Mouse (Mus musculus): Measurements from ENCODE around the gene Mcrip2. TPM values are rescaled to one million over a fixed set of nuclear protein-coding genes. Genes with fewer than 3 reads are reported as not detected.

Gene Mcrip2
- total RNA-seq (2021) = 10 to 100 TPM; 16.7 to 18.3 TPM

DNA sequence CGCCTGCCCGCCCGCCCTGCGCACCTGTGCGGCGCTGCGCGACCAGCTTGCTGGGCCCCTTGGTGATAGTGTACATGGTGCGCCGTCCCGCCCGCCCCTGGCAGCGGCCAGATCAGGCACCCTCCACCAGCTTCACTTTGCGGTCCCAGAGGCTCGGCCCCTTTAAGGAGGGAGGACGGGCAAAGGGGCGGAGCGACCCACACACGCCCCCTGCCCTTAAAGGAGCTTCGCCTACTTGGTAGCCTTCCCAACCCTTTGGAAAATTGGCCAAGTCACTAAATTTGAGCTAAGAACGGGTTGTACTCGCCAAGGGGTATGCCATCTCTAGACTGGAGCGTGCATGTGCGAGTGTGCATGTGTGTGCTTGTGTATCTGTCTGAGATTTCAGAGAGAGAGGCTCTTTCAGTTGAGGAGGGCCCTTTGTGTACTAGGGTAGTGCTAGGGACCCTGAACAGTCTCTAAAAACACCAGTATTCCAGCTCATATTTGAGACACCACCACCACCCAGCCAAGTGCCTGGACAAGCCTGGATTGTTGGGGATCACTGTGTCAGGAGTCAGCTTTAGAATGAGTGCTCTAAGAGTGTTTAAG is at the start of gene Mcrip2:
Gene Mcrip2, minus strand, starts transcription at position 164 of the 591 bp plus-strand sequence.
- peak; percentile 79 for DNase-seq
- intact Hi-C loops (cut with DNase I) = no loop called here

- intact Hi-C loops (cut with DNase I) = no loop called here
- no peak for DNase-seq
These were observed 49.6 kb upstream of the Mcrip2 start for GRCm38 (mm10) chr17:25918037-25918750.

DNA sequence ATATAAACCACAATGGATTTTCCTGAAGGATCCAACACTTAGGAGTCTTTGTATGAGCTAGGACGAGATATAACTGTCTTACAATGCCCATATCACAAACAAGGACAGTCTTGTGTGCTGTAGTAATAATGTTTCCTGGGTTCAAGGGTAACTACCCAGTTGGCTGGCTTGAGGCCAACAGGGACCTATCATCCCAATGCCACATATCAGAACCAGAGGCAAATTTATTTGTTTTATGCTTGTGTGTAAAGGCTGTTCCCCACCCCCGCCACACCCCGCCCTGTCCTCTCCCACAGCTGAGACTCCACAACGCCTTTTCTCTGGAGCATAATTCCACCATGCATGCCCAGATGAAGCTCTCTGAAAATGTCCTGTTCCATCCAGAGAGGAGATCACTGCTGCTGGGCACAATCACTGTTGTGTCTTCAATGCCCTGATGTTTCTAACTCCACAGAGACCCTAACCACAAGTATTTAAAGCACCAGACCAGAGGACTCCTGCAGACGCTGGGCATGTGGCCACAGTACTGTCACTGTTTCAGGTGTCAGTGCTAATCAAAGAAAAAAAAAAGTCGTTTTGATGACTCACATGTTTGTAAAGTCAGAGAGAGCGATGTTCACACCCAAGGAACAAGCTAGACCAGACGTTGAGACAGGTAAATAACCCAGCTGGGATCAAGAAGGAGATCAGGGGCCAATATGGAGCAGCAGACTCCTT is 48.5 kb upstream of the Mcrip2 start:
- intact Hi-C loops (cut with DNase I) = no loop called here
- DNase-seq = no peak

DNA sequence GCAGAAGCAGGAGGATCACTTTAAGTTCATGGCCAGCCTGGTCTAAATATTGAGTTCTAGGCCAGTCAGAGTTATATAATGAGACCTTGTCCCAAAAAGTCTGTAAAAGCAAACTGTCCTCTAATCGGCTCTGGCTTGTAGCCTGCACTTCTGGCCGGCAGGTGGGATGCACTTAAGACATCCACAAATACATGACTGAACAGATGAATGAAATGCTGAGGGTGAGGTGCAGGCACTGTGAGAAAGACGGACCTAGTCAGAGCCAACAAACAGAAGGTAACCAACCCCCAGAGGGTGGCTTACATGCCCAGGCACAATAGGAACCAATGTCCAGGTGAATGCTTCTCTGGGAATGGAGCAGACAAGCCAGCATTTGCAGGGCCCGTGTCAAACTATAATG is 45.7 kb upstream of the Mcrip2 start:
- DNase-seq = no peak
- intact Hi-C loops (cut with DNase I) = no loop called here

DNA sequence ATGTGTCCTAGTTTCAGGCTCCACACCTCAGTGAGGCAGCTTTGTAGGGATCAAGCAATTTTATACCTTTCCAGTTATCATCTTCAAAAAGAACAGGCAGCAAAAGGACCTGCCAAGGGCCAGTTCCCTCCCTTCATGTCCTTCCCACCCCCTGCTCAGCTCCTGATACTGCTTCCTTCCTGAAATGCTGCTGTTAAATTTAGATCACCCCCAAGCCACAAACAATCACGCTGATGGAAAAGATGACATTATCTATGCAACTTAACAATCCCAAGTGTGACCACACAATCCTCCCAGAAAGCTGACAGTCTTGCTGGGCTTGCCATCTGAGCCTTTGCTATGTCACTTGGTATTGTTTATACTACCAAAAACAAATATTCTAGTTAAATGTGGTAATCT is 45.3 kb upstream of the Mcrip2 start:
- intact Hi-C loops (cut with DNase I) = no loop called here
- DNase-seq = no peak

- DNase-seq = no peak
- intact Hi-C loops (cut with DNase I) = no loop called here
These were observed 44.8 kb upstream of the Mcrip2 start for GRCm38 (mm10) chr17:25913186-25913876.

- intact Hi-C loops (cut with DNase I) = no loop called here
- DNase-seq = no peak
These were observed 43.3 kb upstream of the Mcrip2 start for GRCm38 (mm10) chr17:25911816-25912215.

DNA sequence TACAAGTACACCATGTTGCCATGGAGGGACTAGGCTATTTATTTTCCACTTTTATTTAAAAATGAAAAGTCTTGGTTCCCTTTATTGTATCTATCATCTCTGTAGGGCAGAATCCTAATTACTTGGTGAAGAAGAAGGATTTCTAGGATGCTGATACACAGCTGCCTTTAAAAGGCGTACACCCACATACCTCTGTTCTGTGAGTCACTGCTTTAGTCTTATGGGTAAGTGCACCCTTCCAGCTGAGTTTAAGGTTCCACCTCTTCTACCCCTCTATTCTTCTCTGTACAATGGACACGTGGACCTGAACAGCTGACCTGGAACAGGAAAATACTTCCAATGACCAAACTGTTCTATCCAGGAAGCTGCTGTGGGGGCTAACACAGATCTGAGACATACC is 39.1 kb upstream of the Mcrip2 start:
- intact Hi-C loops (cut with DNase I) = no loop called here

DNA sequence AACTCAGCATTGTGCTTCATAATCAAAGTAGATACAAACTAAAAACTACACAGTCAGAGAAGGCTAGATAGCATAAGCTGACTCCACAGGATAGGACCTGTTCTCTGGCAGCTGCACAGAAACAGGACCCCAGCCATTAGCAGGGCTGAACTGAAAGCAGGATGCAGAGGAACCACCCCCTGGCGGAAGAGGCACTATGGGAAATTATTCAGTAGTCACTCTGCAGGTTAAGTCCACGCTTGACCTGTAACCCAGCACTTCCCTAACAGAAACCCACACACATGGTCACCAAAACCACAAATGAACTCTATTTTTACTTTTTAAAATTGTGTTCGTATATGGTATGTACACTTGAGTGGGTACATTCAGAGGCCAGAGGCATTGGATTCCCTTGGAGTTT is 34.5 kb upstream of the Mcrip2 start:
- DNase-seq = no peak
- intact Hi-C loops (cut with DNase I) = no loop called here

More for the DNA sequence above, 39.1 kb upstream of the Mcrip2 start:
- no peak for DNase-seq

DNA sequence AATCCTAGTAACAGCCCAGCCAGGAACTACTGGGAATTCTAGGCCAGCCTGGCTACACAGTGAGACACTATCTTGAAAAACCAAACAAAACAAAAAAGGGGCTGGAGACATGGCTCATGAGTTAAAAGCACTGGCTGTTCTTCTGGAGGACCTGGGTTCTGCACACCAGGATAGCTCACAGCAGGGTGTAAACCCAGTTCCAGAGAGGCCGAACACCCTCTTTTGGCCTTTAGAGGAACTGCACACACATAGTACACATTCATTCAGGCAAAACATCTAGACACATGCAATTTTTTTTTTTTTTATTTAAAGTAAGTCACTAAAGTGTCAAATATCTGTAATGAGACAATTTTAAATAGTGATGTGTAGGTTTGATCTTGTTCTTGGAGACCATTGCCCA is 31.6 kb upstream of the Mcrip2 start:
- no peak for DNase-seq
- intact Hi-C loops (cut with DNase I) = no loop called here

- no peak for DNase-seq
- intact Hi-C loops (cut with DNase I) = no loop called here
These were observed 27.3 kb upstream of the Mcrip2 start for GRCm38 (mm10) chr17:25895891-25896290.

- intact Hi-C loops (cut with DNase I) = no loop called here
- DNase-seq = no peak
These were observed 26.9 kb upstream of the Mcrip2 start for GRCm38 (mm10) chr17:25895415-25895814.

- intact Hi-C loops (cut with DNase I) = no loop called here
- peak; percentile 75 for DNase-seq
These were observed 25.5 kb upstream of the Mcrip2 start for GRCm38 (mm10) chr17:25893975-25894617.

GRCm38 (mm10) chr17:25888837-25889236 is 20.3 kb upstream of the Mcrip2 start:
- intact Hi-C loops (cut with DNase I) = no loop called here
- DNase-seq = no peak

GRCm38 (mm10) chr17:25887467-25887866 is 18.9 kb upstream of the Mcrip2 start:
- no peak for DNase-seq
- intact Hi-C loops (cut with DNase I) = no loop called here

DNA sequence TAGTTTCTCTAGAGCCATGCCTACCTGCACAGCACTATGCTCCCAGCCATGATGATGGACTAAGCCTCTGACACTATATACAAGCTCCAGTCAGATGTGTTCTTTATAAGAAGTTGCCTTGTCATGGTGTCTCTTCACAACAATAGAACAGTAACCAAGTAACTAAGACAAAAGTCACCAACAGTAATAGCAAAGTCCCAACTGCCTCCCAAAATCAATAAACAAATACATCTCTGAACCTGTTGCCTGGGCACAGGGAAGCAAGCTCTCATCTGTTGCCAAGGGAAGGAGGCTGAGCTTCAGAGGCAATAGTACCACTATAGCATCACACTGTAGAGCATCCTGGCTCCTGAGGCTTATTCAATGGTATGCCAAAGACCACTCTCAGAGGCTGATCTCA is 18.2 kb upstream of the Mcrip2 start:
- no peak for DNase-seq
- intact Hi-C loops (cut with DNase I) = no loop called here

DNA sequence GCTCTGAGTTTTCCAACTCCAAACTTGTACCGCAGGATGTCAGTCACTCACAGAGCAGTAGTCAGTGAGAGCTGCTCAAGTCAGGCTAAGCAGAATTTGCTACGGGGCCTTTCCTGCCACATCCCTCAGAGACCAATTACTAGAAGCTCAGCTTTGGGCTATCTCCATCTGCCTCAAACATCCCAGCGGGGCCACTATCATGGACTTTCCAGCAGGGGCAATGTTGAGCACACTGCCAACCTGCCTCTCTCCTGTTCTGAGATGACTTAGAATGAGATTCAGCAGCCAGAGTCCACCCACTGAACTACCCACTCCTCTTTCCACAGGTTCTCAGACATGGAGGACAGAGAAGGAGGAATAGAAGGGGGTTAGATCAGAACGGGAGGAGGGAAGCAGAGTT is 17.1 kb upstream of the Mcrip2 start:
- DNase-seq = no peak
- intact Hi-C loops (cut with DNase I) = no loop called here

DNA sequence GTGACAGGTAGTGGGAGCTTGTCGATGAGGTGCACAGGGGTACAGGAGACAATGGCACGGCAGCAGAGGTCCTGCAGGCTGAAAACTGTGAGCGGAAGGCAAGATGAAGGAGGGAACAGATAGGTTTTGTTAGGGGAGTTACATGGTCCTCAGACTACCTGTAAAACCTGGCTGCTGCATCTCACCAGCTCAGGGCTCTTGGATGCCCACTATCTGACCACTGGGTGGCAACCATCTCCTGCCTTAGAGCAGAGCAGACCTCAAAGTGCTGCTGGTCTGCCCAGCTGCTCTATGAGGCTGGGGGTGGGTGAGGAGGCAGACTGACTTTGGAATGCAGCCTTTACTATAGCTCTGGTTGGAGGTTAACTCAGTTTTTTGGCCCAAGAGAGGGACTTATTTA is 15.3 kb upstream of the Mcrip2 start:
- DNase-seq = no peak
- intact Hi-C loops (cut with DNase I) = no loop called here

- DNase-seq = no peak
These were observed 14.7 kb upstream of the Mcrip2 start for GRCm38 (mm10) chr17:25883268-25883667.

DNA sequence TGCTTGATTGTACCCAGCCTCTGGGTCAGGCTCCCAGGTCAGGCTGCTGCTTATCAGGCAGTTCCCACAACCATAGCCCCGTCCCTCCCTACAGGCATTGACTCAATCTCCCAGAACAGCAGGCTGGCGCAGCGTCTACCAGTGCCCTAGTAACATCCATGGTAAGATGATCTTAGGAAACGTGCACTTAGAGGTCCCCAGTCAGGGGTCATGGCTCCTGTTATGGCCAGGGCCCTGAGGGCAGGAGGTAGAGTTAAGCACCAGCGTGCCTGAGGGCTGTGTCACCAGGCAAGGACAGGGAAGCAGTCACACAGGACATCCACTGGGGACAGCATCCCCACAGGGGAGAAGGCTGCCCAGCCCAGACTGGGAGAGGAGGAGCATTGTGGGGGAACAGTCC is 13.7 kb upstream of the Mcrip2 start:
- no peak for DNase-seq
- intact Hi-C loops (cut with DNase I) = no loop called here

More at GRCm38 (mm10) chr17:25883268-25883667, 14.7 kb upstream of the Mcrip2 start:
- intact Hi-C loops (cut with DNase I) = no loop called here

GRCm38 (mm10) chr17:25881691-25882090 is 13.1 kb upstream of the Mcrip2 start:
- no peak for DNase-seq
- intact Hi-C loops (cut with DNase I) = no loop called here
